Mouse (Mus musculus) G1E (cell line): ENCODE data around the gene Nabp2.

ENCODE experiments used
- CTCF ChIP-seq: IDR thresholded peaks from 2 replicates; pipeline ENCODE4 v1.5.1; 2012; ENCODE audit warnings: low read depth, low read length, inconsistent platforms, mixed read lengths
- GATA1 ChIP-seq: IDR thresholded peaks from 2 replicates; pipeline ENCODE4 v1.6.1; 2012; ENCODE audit warnings: borderline replicate concordance, low read length, inconsistent platforms, mixed read lengths
- POLR2AphosphoS5 ChIP-seq: IDR thresholded peaks from 2 replicates; pipeline ENCODE4 v1.6.1; 2012; ENCODE audit warnings: low read depth, low read length, inconsistent platforms; ENCODE audit not compliant: insufficient replicate concordance

GRCm38 (mm10) chr10:128372989-128373748 lies 38.1 kb downstream of the Nabp2 start:
- TF ChIP-seq CTCF (no peak), GATA1 (no peak), POLR2AphosphoS5 (no peak)
